Mouse (Mus musculus) neural tube, embryonic 11.5 days (tissue): ENCODE results near the gene Adamts2. TPM values are rescaled to one million over a fixed set of nuclear protein-coding genes. Genes with fewer than 3 reads are reported as not detected.

ENCODE experiments used
- ATAC-seq: fragments of 200-750 bp; cut with Nextera tagmentation; 2 replicates; pipeline ENCODE4 v1.8.0; 2017; ENCODE audit warnings: moderate number of reproducible peaks, mild to moderate bottlenecking, moderate TSS enrichment, moderate library complexity; ENCODE audit not compliant: insufficient read depth, low FRiP score, low TSS enrichment
- DNase-seq: peaks from one replicate; pipeline ENCODE4 v3.0.0-alpha.2; 2015; ENCODE audit warnings: low spot score
- H3K27ac ChIP-seq: fragments of 300-500 bp; sonication (generic); 2 replicates; pipeline ENCODE4 v1.5.1; 2014; ENCODE audit warnings: low read depth, mild to moderate bottlenecking, low read length
- H3K27me3 ChIP-seq: fragments of 300-500 bp; sonication (generic); 2 replicates; pipeline ENCODE4 v1.6.1; 2014; ENCODE audit warnings: mild to moderate bottlenecking, low read length, mixed read lengths; ENCODE audit not compliant: control insufficient read depth, insufficient read depth
- H3K36me3 ChIP-seq: fragments of 300-500 bp; sonication (generic); 2 replicates; pipeline ENCODE4 v1.6.1; 2014; ENCODE audit warnings: mild to moderate bottlenecking, low read length, moderate library complexity, mixed read lengths; ENCODE audit not compliant: control insufficient read depth, insufficient read depth
- H3K4me1 ChIP-seq: fragments of 300-500 bp; sonication (generic); 2 replicates; pipeline ENCODE4 v1.6.1; 2014; ENCODE audit warnings: low read length, mixed read lengths; ENCODE audit not compliant: control insufficient read depth, insufficient read depth
- H3K4me2 ChIP-seq: fragments of 300-500 bp; sonication (generic); 2 replicates; pipeline ENCODE4 v1.6.1; 2014; ENCODE audit warnings: low read depth, mild to moderate bottlenecking, moderate library complexity
- H3K4me3 ChIP-seq: fragments of 300-500 bp; sonication (generic); 2 replicates; pipeline ENCODE4 v1.5.1; 2014; ENCODE audit warnings: low read depth, low read length
- H3K9ac ChIP-seq: fragments of 300-500 bp; sonication (generic); 2 replicates; pipeline ENCODE4 v1.6.1; 2014; ENCODE audit warnings: mild to moderate bottlenecking, low read length
- H3K9me3 ChIP-seq: fragments of 300-500 bp; sonication (generic); 2 replicates; pipeline ENCODE4 v1.6.1; 2016; ENCODE audit warnings: low read length; ENCODE audit not compliant: control insufficient read depth
- WGBS: fragments of 180-500 bp; shearing (Covaris S2); extraction: QIAGEN DNeasy Blood & Tissue Kit; methylation state at CpG from one replicate; pipeline ENCODE4 v1.1.7; 2014; 5-methylcytosine and 5-hydroxymethylcytosine counted together
- polyA plus RNA-seq: library from polyadenylated mRNA; unstranded; fragments of >200 nt; fragmentation: Nextera tagmentation; extraction: Ambion mirVana; gene quantifications from 2 replicates; pipeline ENCODE4 v1.2.1, GENCODE M21; 2014

Adamts2 gene
- polyA plus RNA-seq, 1 experiment from 2014 or later: 1.1 TPM

- H3K27ac ChIP-seq: no peak overlapping the region
- no peaks in the 10 kb centered on the region for H3K9me3 ChIP-seq
- H3K4me3 ChIP-seq: no peak overlapping the region
- H3K4me2 ChIP-seq: no peak overlapping the region
- no peaks in the 10 kb centered on the region for H3K4me1 ChIP-seq
- ATAC-seq (no peak), DNase-seq (no peak)
- WGBS: 91% methylated on average over 13 of the region's 13 CpGs
- no peaks in the 10 kb centered on the region for H3K27me3 ChIP-seq
- H3K9ac ChIP-seq: no peak overlapping the region
- no peaks in the 10 kb centered on the region for H3K36me3 ChIP-seq
Measured at GRCm38 (mm10) chr11:50591053-50591452, 10.8 kb upstream of the Adamts2 start.

GRCm38 (mm10) chr11:50592892-50593553, 8.9 kb upstream of the Adamts2 start:
- no peaks in the 10 kb centered on the region for H3K36me3 ChIP-seq
- H3K4me3 ChIP-seq: no peak overlapping the region
- H3K9ac ChIP-seq: no peak overlapping the region
- 78% methylated on average over 16 of the region's 16 CpGs for WGBS
- no peak for DNase-seq
- ATAC-seq: no peak
- no peaks in the 10 kb centered on the region for H3K4me1 ChIP-seq
- H3K27me3 ChIP-seq: no peaks in the 10 kb centered on the region
- H3K9me3 ChIP-seq: no peaks in the 10 kb centered on the region
- no peak overlapping the region for H3K27ac ChIP-seq
- no peak overlapping the region for H3K4me2 ChIP-seq

GRCm38 (mm10) chr11:50596571-50596970, 5.3 kb upstream of the Adamts2 start:
- no peaks in the 10 kb centered on the region for H3K4me1 ChIP-seq
- 88% methylated on average over 2 of the region's 2 CpGs for WGBS
- DNase-seq: no peak

GRCm38 (mm10) chr11:50599156-50599555, 2.7 kb upstream of the Adamts2 start:
- no peak overlapping the region for H3K27ac ChIP-seq
- H3K4me2 ChIP-seq: no peak overlapping the region
- WGBS: 55% methylated on average over 2 of the region's 2 CpGs
- peaks cover 37% of the 10 kb centered on the region for H3K27me3 ChIP-seq
- ATAC-seq: no peak
- no peak overlapping the region for H3K9ac ChIP-seq
- H3K4me3 ChIP-seq: no peak overlapping the region
- no peaks in the 10 kb centered on the region for H3K9me3 ChIP-seq
- no peaks in the 10 kb centered on the region for H3K36me3 ChIP-seq
- H3K4me1 ChIP-seq: peaks cover 11% of the 10 kb centered on the region
- no peak for DNase-seq

More at GRCm38 (mm10) chr11:50596571-50596970, 5.3 kb upstream of the Adamts2 start:
- no peak overlapping the region for H3K27ac ChIP-seq
- no peaks in the 10 kb centered on the region for H3K36me3 ChIP-seq
- H3K9ac ChIP-seq: no peak overlapping the region
- no peak overlapping the region for H3K4me3 ChIP-seq
- no peaks in the 10 kb centered on the region for H3K9me3 ChIP-seq
- H3K27me3 ChIP-seq: peaks cover 13% of the 10 kb centered on the region
- no peak overlapping the region for H3K4me2 ChIP-seq
- ATAC-seq: no peak

- peak overlapping the region; percentile 52 for H3K9ac ChIP-seq
- ATAC-seq (peak; percentile 24; the same call in 1 of the 2 replicates), DNase-seq (peak; percentile 43)
- no peaks in the 10 kb centered on the region for H3K9me3 ChIP-seq
- peaks cover 11% of the 10 kb centered on the region for H3K4me1 ChIP-seq
- H3K4me3 ChIP-seq: peak overlapping the region; percentile 54
- H3K27ac ChIP-seq: no peak overlapping the region
- no peaks in the 10 kb centered on the region for H3K36me3 ChIP-seq
- under 1% methylated on average over 59 of the region's 59 CpGs for WGBS
- H3K4me2 ChIP-seq: peak overlapping the region; percentile 98
- peaks cover 48% of the 10 kb centered on the region for H3K27me3 ChIP-seq
Measured at GRCm38 (mm10) chr11:50602356-50603081, 635 bp downstream of the Adamts2 start.

GRCm38 (mm10) chr11:50603082-50603910, 1.4 kb downstream of the Adamts2 start:
- Histone ChIP-seq H3K4me2 (peak overlapping the region; percentile 98), H3K36me3 (no peaks in the 10 kb centered on the region), H3K9ac (no peak overlapping the region), H3K27me3 (peaks cover 48% of the 10 kb centered on the region), H3K9me3 (no peaks in the 10 kb centered on the region), H3K4me1 (peaks cover 11% of the 10 kb centered on the region), H3K27ac (no peak overlapping the region), H3K4me3 (peak overlapping the region; percentile 54)
- 2% methylated on average over 52 of the region's 52 CpGs for WGBS
- ATAC-seq (peak; percentile 60), DNase-seq (peak; percentile 67)

GRCm38 (mm10) chr11:50604371-50604770, 2.5 kb downstream of the Adamts2 start:
- no peak overlapping the region for H3K4me2 ChIP-seq
- peaks cover 48% of the 10 kb centered on the region for H3K27me3 ChIP-seq
- DNase-seq (no peak), ATAC-seq (no peak)
- H3K4me3 ChIP-seq: no peak overlapping the region
- no peak overlapping the region for H3K9ac ChIP-seq
- no peak overlapping the region for H3K27ac ChIP-seq
- no peaks in the 10 kb centered on the region for H3K36me3 ChIP-seq
- peaks cover 11% of the 10 kb centered on the region for H3K4me1 ChIP-seq
- 71% methylated on average over 16 of the region's 16 CpGs for WGBS
- no peaks in the 10 kb centered on the region for H3K9me3 ChIP-seq

- no peak for ATAC-seq
- Histone ChIP-seq H3K4me2 (no peak overlapping the region), H3K9me3 (no peaks in the 10 kb centered on the region), H3K36me3 (no peaks in the 10 kb centered on the region), H3K4me3 (no peak overlapping the region), H3K9ac (no peak overlapping the region), H3K4me1 (no peaks in the 10 kb centered on the region), H3K27ac (no peak overlapping the region), H3K27me3 (no peaks in the 10 kb centered on the region)
- WGBS: 64% methylated on average over 5 of the region's 5 CpGs
- DNase-seq: no peak
Measured at GRCm38 (mm10) chr11:50611181-50611580, 9.3 kb downstream of the Adamts2 start.
